Mouse (Mus musculus): Measurements from ENCODE around the gene Runx2.

The Runx2 gene

DNA sequence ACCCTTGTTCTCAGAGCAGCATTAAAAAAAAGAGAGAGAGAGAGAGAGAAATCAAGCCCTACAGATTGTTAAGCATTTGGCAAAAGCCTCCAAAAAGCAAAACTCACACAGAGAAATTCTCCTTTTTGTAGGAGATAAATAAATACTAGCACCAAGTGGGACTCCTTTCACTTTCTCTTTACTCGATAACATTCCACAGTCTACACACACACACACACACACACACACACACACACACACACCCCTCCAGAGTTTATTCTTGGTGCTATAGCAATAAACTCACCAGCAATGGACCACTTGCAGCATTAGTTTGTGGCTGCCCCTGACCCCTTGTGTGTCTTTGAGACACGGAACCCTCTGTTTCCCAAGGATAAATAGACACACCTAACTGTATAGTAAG, 190.9 kb downstream of the Runx2 start:
- in situ Hi-C loops (cut with MseI, MboI), result no loop called here

DNA sequence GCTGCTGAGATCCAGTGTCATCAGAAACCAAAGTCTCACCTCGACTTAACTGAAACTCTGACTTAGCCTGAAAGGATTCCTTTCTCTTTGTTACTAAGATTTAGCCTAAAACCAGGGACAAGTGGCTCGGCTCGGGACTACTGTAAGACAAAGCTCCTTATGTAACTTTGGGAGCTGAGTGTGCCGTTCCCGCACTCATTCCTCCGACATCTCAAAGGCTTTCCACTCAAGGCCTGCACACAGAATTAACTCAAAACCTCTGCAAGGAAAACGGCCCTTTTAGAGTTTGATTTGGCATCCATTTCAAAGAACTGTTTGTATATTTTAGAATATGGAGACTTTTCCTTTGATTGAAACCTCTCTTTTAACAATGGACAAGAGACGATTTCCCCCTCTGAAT, 191.3 kb downstream of the Runx2 start:
- in situ Hi-C loops (cut with MseI, MboI), result no loop called here

DNA sequence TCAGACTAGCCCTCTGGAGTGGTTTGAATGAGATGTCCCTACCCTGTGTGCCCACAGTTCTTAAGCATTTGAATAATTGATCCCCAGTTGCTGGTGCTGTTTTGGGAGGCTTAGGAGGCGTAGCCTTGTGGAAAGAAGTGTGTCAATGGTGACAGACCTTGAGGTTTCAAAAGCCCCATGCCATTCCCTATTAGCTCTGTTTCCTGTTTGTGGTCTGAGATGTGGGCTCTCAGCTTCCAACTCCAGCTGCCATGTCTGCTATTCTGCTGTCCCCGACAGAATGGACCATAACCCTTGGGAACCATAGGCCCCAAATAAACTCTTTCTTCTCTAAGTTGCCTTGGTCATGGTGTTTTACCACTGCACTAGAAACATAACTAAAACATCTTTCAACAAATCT, 194.1 kb downstream of the Runx2 start:
- in situ Hi-C loops (cut with MseI, MboI), result no loop called here

DNA sequence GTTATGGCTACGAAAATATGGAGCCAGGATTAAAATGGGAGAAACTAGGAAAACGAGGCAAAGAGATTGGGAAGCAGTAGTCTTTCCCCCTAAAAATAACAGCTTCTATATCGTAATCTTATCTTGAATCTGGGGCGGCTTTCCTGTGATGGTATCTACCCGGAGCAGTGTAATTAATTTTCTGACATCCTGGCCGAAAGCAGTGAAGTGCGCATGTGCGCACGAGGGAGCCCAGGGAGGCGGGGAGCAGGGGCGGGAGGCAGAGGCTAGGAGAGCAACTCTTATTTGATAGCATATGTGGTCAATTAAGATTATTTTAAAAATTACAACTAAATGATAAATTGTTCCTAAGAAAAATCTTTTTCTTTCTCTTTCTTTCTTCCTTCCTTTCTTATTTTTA, 195.9 kb downstream of the Runx2 start:
- in situ Hi-C loops (cut with MseI, MboI), result no loop called here

DNA sequence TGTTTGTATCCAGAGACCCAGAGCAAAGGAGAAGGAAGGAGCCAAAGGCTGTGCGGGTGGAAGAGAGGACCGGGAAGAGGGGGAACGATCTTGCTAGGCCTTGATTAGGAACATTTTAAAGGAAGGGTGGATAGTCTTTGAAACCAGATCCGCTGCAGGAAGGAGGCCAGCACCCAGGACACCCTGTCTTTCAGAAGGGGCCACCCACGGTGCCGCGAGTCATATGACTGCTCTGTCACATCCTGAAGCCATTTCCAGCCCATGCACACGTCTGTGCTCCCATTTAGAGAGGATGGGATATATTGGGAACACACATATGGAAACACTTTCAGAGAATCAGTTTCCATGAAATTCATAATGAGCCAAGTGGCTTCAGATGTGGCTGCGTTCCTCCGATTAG, 196.4 kb downstream of the Runx2 start:
- in situ Hi-C loops (cut with MseI, MboI), result no loop called here

DNA sequence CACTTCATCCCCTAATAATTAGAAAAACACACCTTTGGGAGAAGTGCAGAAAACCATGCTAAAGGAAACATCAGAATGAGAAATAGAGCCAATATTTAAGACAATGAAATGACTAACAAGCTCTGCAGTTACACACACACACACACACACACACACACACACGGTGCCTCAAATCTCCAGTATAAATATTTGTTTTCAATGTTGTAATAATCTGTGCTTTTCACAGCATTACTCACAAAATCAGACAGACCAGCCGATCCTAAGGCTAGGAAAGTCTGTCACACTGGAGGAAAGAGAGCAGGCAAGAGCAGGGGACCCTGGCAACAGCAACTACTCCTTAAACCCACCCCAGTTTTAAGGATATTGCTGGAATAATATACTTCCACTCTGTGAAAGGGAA, 196.9 kb downstream of the Runx2 start:
- in situ Hi-C loops (cut with MseI, MboI), result no loop called here

DNA sequence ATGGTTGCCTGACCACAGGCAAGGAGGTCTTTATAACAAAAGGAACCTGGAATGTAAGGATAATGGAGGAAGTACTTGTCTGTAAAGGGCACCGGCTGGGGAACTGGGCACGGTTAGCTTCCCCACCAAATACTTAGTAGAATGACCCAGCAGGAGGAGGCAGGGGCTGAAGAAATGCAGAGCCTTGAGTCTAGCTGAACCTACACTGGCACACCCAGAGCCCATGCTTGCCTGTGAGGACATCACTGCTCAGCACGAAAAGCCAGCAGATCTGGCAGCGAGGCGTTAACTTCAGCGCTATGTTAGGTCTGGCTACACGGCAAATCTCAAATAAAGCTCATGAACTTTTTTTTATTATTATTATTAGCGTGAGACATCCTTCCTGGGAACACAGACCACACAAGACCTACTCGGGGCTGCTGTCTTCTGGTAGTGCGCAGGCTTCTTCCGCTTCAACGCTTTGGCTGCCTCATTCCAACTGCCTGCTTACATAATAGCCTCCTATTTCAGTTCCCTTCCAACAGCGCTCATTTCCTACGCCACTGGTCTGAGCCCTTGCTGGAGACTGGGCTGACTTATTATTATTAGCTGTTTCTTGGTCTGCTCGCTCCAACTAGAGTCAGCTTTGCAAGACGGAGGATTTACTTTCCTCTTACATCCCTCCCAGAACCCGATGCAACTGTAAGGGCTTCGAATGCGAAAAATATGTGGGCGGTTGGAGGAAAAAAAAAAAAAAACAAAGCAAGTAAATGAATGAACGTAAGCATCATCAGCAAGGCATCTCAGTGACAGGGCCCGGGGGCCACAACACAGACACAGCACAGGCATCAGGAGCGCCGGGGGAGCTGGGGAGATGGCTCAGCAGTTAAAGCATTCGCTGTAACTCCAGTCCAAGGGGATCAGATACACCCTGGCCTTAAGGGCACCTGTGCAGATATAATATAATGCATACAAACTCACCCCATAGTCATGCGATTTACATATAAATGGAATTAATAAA, 200.6 kb downstream of the Runx2 start:
- in situ Hi-C loops (cut with MseI, MboI), result no loop called here

DNA sequence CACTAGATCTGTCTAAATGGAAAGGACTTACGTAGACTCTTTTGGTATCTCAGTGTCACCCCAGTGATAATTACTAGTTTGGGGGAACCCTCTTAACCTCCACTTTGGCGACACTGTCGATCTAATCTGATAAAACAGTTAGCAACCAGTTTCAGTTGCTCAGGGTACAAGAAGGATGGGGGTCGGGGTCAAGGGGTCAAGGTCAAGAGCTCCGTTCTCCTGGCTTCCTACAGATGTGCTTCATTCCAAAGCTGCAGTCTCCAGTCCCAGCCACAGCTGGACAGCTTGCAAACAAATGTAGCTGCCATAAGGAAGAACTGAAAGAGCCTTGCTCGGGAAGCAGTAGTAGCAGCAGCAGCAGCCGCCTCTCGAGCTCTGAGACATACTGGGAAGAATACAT, 202.0 kb downstream of the Runx2 start:
- in situ Hi-C loops (cut with MseI, MboI), result no loop called here

DNA sequence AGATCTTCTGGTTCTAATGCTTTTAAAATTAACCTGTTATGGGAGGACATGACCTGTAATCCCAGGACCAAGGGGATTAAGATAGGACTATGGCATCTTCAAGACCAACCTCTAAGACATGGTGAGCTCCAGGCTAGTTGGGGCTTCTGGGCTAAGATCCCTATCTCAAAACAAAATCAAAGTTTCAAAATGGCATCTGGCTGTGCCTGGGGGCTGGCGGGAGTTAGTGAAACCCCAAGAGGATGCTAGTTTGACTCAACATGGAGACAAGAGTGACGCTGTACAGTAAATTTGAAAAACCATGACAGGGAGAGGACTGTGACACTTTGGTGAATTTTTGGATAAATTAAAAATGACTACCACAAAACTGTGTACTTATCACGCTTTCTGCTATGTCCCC, 202.6 kb downstream of the Runx2 start:
- in situ Hi-C loops (cut with MseI, MboI), result no loop called here

DNA sequence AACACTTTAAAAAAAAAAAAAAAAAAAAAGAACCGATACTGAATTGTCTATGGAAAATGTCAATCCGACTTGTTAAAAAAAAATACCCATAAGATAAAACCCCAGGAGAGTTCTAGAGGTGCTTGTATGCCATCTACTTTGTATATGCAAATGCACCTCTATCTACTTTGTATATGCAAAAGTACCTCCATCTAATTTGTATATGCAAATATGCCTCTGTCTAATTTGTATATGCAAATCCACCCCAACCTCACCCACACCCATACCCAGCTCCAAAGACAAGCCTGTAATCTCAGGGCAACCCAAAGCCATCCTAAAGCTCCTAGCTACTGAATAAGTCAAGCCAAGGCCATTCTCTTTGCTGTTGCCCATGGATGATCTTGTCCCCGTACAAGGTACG, 203.1 kb downstream of the Runx2 start:
- in situ Hi-C loops (cut with MseI, MboI), result no loop called here

DNA sequence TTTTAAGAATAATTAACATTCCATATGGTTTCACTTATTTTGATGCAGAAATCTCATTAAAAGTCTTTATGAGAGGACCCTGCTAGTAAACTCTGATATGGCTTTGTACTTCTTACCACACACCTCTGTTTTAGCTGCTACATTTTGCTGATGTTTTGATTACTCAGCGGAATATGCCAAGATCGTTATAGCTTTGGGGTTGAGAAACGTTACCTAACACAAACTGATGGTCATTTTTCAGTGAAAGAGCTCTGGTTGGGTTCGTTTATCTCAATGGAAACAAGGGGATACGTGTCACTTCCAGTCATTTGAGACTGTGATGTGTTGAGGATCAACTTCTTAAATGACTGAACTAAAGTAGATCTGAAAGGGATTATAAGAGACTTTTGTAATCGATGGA, 203.8 kb downstream of the Runx2 start:
- in situ Hi-C loops (cut with MseI, MboI), result no loop called here

DNA sequence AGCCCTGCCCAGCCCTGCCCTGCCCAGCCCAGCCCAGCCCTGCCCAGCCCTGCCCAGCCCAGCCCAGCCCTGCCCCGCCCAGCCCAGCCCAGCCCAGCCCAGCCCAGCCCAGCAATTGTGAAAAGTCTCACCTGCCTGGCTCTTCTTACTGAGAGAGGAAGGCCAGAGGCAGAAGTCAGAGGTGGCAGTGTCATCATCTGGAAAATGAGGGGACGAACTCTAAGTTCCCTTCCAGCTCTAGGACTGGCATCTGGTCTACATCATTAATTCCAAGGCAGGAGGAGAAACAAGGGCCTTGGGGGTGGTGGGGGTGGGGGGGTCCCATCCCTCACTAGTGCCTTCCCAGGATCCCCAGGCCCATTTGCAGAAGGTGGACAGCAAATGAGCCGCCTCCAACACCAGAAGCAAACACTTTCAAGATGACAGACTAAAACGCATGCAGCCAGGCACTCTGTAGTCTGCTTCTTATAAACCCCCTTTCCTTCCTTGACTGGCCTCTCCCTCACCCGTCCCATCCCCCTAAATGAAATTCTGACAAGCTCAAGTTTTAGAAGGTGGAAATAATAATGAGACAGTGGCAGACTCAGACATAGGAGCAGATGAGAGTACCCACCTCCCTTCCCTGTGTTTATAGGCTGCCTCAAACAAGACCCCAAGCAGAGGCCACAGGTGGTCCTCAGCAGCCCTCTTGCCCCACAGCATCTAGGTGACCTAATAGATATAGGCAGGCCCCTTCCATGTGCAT, 204.5 kb downstream of the Runx2 start:
- in situ Hi-C loops (cut with MseI, MboI), result no loop called here

DNA sequence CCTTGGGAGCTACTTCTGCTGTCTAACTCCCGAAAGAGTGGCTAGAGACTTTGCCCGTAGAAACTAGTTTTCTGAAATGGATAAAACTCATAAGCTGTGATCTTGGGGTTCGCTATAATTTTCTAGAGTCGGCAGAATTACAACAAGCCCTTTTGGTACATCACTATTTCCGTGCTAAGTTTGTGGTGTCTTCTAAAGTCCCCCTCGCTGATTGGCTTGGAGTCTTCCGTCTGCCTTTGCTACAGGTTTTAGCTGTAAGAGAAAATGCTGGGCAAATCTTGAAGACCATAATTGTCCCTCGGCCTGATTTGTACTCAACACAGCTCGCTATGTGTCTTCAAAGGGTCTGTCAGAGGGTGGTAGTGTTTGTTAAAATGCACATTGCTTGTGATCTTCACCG, 205.2 kb downstream of the Runx2 start:
- in situ Hi-C loops (cut with MseI, MboI), result no loop called here

DNA sequence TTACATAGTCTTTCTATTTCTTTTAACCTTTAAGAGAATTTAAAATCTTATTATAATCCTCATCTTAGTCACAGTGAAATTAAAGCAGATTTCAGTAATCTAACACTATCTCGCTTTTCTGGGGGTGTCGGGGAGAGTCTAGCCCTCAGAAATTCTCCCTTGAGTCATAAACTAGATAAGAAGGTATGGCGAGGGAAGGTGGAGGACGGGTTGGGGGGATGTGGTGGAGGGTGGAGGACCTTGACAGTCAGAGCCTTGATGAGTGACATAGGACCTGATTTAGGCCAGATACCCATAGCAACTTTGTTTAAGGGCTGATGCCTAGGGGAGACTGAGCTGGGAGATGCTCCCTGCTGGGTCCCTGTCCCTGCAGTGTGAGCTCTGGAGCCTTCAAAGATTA, 205.7 kb downstream of the Runx2 start:
- in situ Hi-C loops (cut with MseI, MboI), result no loop called here

DNA sequence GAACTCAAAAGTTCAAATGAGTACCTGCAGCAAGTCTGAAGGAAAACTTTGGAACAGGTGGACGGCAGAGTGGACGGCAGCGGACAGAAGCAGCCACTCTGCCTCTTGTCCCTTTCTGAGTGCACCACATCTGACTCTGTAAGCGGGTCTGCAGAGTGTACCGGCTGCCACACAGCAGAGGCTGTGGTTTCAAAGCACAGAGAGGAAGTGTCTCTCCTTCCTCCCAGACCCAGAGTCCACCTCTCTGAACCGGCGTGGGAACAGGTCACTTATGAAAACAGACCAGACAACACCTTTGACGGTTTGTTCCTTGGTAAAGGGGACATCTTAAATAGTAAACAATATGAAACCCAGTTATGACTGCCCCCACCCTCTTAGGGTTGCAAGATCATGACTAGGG, 207.2 kb downstream of the Runx2 start:
- in situ Hi-C loops (cut with MseI, MboI), result no loop called here

DNA sequence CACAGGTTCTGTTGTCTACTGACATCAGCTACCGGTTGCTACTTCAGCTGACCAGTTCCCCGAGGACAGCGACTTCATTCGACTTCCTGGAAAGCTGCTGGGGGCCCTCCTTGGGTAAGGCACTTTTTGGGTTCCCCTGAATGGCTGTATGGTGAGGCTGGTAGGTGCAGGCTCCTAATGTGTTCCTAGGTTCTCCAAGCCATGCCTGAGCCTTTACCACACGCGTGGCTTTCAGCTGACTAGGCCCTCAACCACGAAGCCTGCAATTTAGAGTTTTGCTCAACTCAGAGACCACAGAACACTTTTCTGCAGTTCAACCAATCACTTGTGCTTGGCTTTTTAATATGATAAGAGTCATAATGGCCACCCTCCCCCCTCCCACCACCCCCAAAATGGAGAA, 208.4 kb downstream of the Runx2 start:
- in situ Hi-C loops (cut with MseI, MboI), result no loop called here

DNA sequence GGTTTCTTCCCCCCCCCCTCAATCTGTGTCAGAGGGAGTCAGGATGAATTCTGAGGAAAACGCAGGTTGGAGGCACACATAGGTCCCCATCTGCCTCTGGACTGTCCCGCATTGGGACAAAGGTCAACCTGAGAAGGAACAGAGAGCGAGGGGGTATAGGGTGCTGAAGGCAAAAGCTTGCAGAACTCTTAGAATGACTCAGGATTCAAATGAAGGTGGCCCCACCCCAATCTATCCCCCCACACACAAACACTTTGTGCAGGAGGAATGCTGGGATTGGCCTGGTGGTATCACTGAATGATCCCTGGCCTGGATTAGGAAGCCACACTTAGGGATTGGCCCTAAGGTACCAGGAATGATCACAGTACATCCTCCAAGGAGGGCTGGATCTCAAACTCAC, 208.8 kb downstream of the Runx2 start:
- in situ Hi-C loops (cut with MseI, MboI), result no loop called here

DNA sequence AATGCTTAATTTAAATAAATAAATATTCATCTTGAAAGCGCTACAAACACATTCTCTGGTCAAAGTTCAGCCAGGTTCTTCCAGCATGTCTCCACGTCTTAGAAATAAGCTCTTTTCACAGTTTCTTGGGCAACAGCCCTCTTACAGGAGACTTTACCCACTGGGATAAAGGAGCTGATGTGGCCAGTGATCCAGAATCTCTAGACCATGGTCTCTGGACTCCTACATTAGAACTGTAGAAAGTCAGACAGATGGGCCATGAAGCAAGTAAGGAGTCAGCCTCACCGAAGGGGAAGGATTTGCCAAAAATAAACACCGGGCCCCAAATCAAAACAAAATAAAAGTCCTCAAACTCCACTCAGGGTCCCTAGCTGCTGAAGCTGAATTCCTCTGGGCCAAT, 211.4 kb downstream of the Runx2 start:
- in situ Hi-C loops (cut with MseI, MboI), result no loop called here

DNA sequence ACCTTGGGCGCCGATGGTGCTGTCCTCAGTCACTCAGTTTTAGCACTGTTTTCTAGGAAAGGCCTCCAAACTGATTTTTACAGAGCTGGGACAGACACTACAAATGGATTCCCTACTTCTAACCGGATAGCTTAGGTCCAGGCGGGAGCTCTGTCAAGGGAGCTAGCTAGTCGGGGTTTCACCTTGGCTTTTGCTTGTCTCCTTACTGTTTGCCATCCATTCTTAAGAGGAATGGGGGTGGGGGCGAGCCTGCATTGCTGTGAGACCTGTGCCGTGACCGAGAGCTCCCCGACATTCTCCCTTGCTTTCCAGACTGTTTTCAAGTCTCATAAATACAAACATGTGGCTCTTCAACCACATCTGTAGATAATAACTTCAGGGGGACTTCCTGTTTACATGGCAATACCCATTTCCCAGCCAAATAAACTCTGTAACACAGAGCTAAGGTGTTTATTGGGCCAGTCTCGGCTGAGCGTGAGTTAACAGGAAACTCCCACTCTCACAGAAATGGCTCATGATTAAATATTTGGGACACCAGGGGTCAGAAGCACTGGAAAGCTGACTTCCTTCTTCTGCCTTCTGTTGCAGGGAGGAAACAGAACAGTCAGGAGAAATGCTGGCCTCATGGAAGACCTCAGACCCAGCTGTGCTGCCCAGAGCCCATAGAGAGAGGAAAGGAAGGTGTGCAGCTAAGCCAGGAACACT, 213.1 kb downstream of the Runx2 start:
- in situ Hi-C loops (cut with MseI, MboI), result no loop called here

DNA sequence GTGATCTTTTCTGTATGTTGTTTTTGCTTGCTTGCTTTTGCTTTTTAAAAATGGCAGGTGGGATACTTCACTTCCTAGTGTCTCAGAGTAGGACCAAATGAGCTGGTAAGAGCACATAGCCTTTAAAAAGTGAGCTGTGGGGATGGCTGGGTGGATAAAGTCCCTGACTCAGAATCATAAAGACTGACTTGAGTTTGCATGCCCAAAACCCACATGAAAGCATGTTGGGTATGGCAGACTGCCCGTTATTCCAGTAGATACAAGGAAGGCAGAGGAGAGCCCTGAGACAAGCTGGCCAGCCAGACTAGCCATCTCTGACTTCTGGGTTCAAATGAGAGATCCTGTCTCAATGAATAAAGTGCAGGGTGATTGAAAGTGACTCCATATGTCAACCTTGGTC, 214.7 kb downstream of the Runx2 start:
- in situ Hi-C loops (cut with MseI, MboI), result no loop called here

DNA sequence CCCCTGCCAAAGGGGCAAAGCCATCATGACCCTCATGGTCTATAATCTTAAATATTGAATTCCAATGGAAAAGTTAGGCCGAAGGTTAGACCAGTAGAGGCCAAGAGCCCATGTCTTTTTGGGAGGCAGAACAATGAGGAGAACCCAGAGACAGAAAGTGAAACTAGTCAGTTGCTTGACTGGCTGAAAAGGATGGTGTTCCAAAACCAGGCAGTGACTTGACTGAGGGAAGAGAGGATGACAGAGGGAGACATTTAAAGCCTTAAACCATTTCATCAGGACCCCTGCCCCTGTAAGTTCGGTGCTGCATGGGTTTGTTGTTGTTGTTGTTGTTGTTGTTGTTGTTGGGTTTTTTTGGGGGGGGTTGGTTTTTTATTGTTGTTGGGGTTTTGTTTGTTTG, 215.5 kb downstream of the Runx2 start:
- in situ Hi-C loops (cut with MseI, MboI), result no loop called here

DNA sequence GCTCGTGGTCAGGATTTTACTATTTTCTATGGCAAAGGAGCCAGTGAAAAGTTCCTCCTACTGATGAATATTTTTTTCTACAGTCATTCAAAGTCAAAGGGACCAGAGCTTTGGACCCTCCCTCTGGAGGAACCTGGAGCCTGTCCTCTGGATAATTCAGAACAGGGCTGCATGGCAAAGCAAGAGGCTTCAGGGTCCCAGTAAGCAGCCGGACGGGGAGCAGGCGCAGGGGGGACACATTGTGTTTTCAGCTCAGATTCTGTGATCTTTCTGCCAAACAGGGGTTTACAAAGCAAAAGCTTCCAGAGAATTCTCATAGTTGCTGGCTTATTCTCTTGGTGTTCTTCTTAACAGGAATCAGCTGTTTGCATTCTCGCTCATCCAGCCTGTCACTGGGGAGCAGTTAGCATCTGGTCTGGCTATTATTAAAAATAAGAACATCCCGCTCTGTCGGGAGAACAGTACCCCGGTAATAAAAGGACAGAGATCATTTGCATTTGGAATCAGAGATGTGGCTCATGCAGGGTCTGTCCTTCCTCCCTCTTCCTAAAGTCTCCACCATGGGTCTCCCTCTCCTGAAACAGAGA, 216.6 kb downstream of the Runx2 start:
- in situ Hi-C loops (cut with MseI, MboI), result no loop called here
